Mouse (Mus musculus): Measurements from ENCODE around the gene Ddah1.

DNA sequence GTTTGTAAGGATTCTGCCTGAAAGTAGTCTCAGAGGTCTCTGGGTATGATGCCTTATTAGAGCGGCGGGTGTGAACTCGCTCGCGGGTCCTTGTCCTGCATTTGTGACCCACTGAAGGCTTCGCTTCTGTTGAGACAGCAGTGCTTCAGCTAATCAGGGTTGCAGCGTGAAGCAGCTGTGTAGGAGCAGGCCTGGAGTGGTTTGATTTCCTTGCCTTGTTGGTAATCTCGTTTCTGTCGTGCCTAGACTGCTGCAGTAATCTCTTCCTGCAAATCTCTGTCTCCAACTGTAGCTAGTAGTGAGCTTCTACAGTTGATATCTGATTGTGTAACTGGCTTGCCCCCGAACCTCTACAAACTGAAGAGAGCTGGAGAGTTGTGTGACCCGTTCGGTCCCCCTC is 180.9 kb downstream of the Ddah1 start:
- TF ChIP-seq CTCF (IDR thresholded peaks at IDR 0.05; ENCODE audit: low read depth) (no peak), EP300 (optimal IDR thresholded peaks at IDR 0.05) (no peak)
